Mouse (Mus musculus): ENCODE results near the gene Agbl4. TPM values are rescaled to one million over a fixed set of nuclear protein-coding genes. Genes with fewer than 3 reads are reported as not detected.

Agbl4 gene
- total and polyA plus RNA-seq, 2 experiments: not detected

GRCm38 (mm10) chr4:111603194-111603593 is 1205.7 kb downstream of the Agbl4 start:
- no peak for TF ChIP-seq POLR2A (IDR thresholded peaks at IDR 0.05; ENCODE audit: extremely low read depth, insufficient read depth, low read length)
- no peak for TF ChIP-seq CTCF (IDR thresholded peaks at IDR 0.05; ENCODE audit: low read depth, low read length)
- H3K9ac ChIP-seq (ENCODE audit: low read depth, low read length): no peak overlapping the region
- H3K4me1 ChIP-seq (ENCODE audit: control insufficient read depth, insufficient read depth, low read length): no peaks in the 10 kb centered on the region
- DNase-seq (ENCODE audit: extremely low read depth, low read depth, low spot score): no peak
- H3K4me3 ChIP-seq (ENCODE audit: insufficient read depth, low read depth, low read length): no peak overlapping the region
- no peaks in the 10 kb centered on the region for H3K27me3 ChIP-seq (ENCODE audit: control insufficient read depth, insufficient read depth, low read length)
- no peaks in the 10 kb centered on the region for H3K36me3 ChIP-seq (ENCODE audit: control insufficient read depth, insufficient read depth, low read length)
- 88% methylated on average over 2 of the region's 2 CpGs for WGBS
- no peaks in the 10 kb centered on the region for H3K79me2 ChIP-seq (ENCODE audit: control insufficient read depth, insufficient read depth, low read length)
- H3K27ac ChIP-seq (replicated peaks; ENCODE audit: insufficient read depth, low read depth, low read length): no peak overlapping the region

GRCm38 (mm10) chr4:111607826-111608500 is 1210.5 kb downstream of the Agbl4 start:
- no peak for DNase-seq (ENCODE audit: extremely low read depth, low read depth, low spot score)
- Histone ChIP-seq H3K27me3 (ENCODE audit: control insufficient read depth, insufficient read depth, low read length) (no peaks in the 10 kb centered on the region; the same call in 1 of the 2 replicates), H3K4me3 (ENCODE audit: insufficient read depth, low read depth, low read length) (no peak overlapping the region), H3K79me2 (ENCODE audit: control insufficient read depth, insufficient read depth, low read length) (no peaks in the 10 kb centered on the region), H3K27ac (replicated peaks; ENCODE audit: insufficient read depth, low read depth, low read length) (no peak overlapping the region), H3K4me1 (ENCODE audit: control insufficient read depth, insufficient read depth, low read length) (no peaks in the 10 kb centered on the region), H3K9ac (ENCODE audit: low read depth, low read length) (no peak overlapping the region), H3K36me3 (ENCODE audit: control insufficient read depth, insufficient read depth, low read length) (no peaks in the 10 kb centered on the region)
- TF ChIP-seq POLR2A (IDR thresholded peaks at IDR 0.05; ENCODE audit: extremely low read depth, insufficient read depth, low read length): no peak
- TF ChIP-seq CTCF (IDR thresholded peaks at IDR 0.05; ENCODE audit: low read depth, low read length): no peak
- WGBS: 82% methylated on average over 8 of the region's 8 CpGs

- Histone ChIP-seq H3K79me2 (ENCODE audit: control insufficient read depth, insufficient read depth, low read length) (no peaks in the 10 kb centered on the region), H3K36me3 (ENCODE audit: control insufficient read depth, insufficient read depth, low read length) (no peaks in the 10 kb centered on the region), H3K9ac (ENCODE audit: low read depth, low read length) (no peak overlapping the region), H3K27me3 (ENCODE audit: control insufficient read depth, insufficient read depth, low read length) (no peaks in the 10 kb centered on the region), H3K27ac (replicated peaks; ENCODE audit: insufficient read depth, low read depth, low read length) (no peak overlapping the region), H3K4me3 (ENCODE audit: insufficient read depth, low read depth, low read length) (no peak overlapping the region), H3K4me1 (ENCODE audit: control insufficient read depth, insufficient read depth, low read length) (no peaks in the 10 kb centered on the region)
- 10% methylated on average over 2 of the region's 2 CpGs for WGBS
- TF ChIP-seq POLR2A (IDR thresholded peaks at IDR 0.05; ENCODE audit: extremely low read depth, insufficient read depth, low read length) (no peak), CTCF (IDR thresholded peaks at IDR 0.05; ENCODE audit: low read depth, low read length) (no peak)
- peak; percentile 30 for DNase-seq (ENCODE audit: extremely low read depth, low read depth, low spot score)
Observed at GRCm38 (mm10) chr4:111621865-111622264, 1224.4 kb downstream of the Agbl4 start.

DNA sequence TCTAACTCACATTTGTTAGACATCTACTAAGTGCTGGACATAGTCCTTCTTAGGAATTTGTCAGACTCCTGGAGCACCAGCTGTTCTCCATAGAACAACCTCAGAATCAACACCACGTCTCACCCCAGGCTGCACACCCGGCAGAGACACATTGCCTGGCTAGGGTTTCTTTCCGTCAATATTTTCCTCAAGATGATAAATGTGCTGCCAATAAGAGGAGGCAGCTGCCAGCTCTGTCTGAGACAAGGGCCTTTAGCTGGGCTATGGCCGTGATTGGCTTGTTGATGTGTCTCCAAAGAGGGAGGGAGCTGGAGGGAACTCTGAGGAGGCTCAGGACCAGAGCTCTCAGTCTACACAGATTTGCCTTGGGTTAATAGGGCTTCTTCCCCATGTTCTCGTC is 1227.5 kb downstream of the Agbl4 start:
- H3K27me3 ChIP-seq (ENCODE audit: control insufficient read depth, insufficient read depth, low read length): no peaks in the 10 kb centered on the region
- 51% methylated on average over 5 of the region's 5 CpGs for WGBS
- no peaks in the 10 kb centered on the region for H3K36me3 ChIP-seq (ENCODE audit: control insufficient read depth, insufficient read depth, low read length)
- no peak overlapping the region for H3K9ac ChIP-seq (ENCODE audit: low read depth, low read length)
- no peak for DNase-seq (ENCODE audit: extremely low read depth, low read depth, low spot score)
- H3K4me3 ChIP-seq (ENCODE audit: insufficient read depth, low read depth, low read length): no peak overlapping the region
- H3K4me1 ChIP-seq (ENCODE audit: control insufficient read depth, insufficient read depth, low read length): no peaks in the 10 kb centered on the region
- no peaks in the 10 kb centered on the region for H3K79me2 ChIP-seq (ENCODE audit: control insufficient read depth, insufficient read depth, low read length)
- TF ChIP-seq CTCF (IDR thresholded peaks at IDR 0.05; ENCODE audit: low read depth, low read length) (no peak), POLR2A (IDR thresholded peaks at IDR 0.05; ENCODE audit: extremely low read depth, insufficient read depth, low read length) (no peak)
- H3K27ac ChIP-seq (replicated peaks; ENCODE audit: insufficient read depth, low read depth, low read length): no peak overlapping the region

DNA sequence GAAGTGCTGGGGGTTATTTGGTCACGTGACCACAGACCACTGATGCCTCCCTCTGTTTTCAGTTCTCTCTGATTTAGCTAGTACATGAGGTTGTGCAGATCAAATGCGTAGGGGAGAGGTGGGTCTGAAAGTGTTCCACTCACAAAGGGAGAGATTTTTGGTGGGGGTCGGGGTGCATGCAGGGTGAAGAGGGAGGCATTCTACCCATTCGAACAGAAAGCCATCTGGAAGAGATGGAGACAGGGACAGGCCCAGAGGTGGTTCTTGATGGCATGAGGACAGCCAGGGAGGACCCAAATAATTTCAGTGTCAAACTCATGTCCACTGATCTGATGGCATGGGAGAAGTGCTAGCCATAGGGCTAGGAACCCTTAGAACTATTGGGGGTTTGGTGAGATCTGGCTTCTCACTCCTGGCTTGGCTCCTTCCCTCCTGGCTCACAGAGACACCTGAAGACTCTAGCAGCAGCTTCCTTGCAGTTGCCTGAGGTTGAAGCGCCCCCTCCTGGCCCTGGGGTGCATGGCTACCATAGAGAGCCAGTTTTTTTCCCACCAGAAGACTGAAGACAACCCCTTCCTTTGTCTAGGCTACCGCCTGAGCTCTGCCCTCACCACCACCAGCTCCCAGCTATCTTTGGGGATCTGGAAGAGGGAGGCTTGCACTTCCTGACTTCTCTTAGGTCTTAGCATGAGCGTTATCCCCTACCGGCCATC is 1228.8 kb downstream of the Agbl4 start:
- H3K4me1 ChIP-seq (ENCODE audit: control insufficient read depth, insufficient read depth, low read length): no peaks in the 10 kb centered on the region
- no peak for DNase-seq (ENCODE audit: extremely low read depth, low read depth, low spot score)
- H3K4me3 ChIP-seq (ENCODE audit: insufficient read depth, low read depth, low read length): no peak overlapping the region
- H3K79me2 ChIP-seq (ENCODE audit: control insufficient read depth, insufficient read depth, low read length): no peaks in the 10 kb centered on the region
- no peak overlapping the region for H3K27ac ChIP-seq (replicated peaks; ENCODE audit: insufficient read depth, low read depth, low read length)
- no peak overlapping the region for H3K9ac ChIP-seq (ENCODE audit: low read depth, low read length)
- H3K36me3 ChIP-seq (ENCODE audit: control insufficient read depth, insufficient read depth, low read length): no peaks in the 10 kb centered on the region
- no peaks in the 10 kb centered on the region for H3K27me3 ChIP-seq (ENCODE audit: control insufficient read depth, insufficient read depth, low read length)
- TF ChIP-seq CTCF (IDR thresholded peaks at IDR 0.05; ENCODE audit: low read depth, low read length) (peak; percentile 90), POLR2A (IDR thresholded peaks at IDR 0.05; ENCODE audit: extremely low read depth, insufficient read depth, low read length) (no peak)
- 39% methylated on average over 8 of the region's 8 CpGs for WGBS

GRCm38 (mm10) chr4:111632615-111633014 is 1235.2 kb downstream of the Agbl4 start:
- no peaks in the 10 kb centered on the region for H3K4me1 ChIP-seq (ENCODE audit: control insufficient read depth, insufficient read depth, low read length)
- no peak for TF ChIP-seq POLR2A (IDR thresholded peaks at IDR 0.05; ENCODE audit: extremely low read depth, insufficient read depth, low read length)
- TF ChIP-seq CTCF (IDR thresholded peaks at IDR 0.05; ENCODE audit: low read depth, low read length): no peak
- H3K9ac ChIP-seq (ENCODE audit: low read depth, low read length): no peak overlapping the region
- H3K27ac ChIP-seq (replicated peaks; ENCODE audit: insufficient read depth, low read depth, low read length): no peak overlapping the region
- no peaks in the 10 kb centered on the region; the same call in 1 of the 2 replicates for H3K27me3 ChIP-seq (ENCODE audit: control insufficient read depth, insufficient read depth, low read length)
- WGBS: 87% methylated on average over 1 of the region's 1 CpGs
- DNase-seq (ENCODE audit: extremely low read depth, low read depth, low spot score): no peak
- H3K4me3 ChIP-seq (ENCODE audit: insufficient read depth, low read depth, low read length): no peak overlapping the region
- no peaks in the 10 kb centered on the region for H3K79me2 ChIP-seq (ENCODE audit: control insufficient read depth, insufficient read depth, low read length)
- H3K36me3 ChIP-seq (ENCODE audit: control insufficient read depth, insufficient read depth, low read length): no peaks in the 10 kb centered on the region

All from liver, adult 2 months (tissue).